Mouse (Mus musculus) hindbrain, postnatal 0 days (tissue): ENCODE measurements around the gene Shisal1. TPM values are rescaled to one million over a fixed set of nuclear protein-coding genes. Genes with fewer than 3 reads are reported as not detected.

ENCODE experiments used
- ATAC-seq: fragments of 200-750 bp; cut with Nextera tagmentation; 2 replicates; pipeline ENCODE4 v1.8.0; 2017; ENCODE audit warnings: mild to moderate bottlenecking, moderate TSS enrichment, moderate library complexity
- DNase-seq: peaks from one replicate; pipeline ENCODE4 v3.0.0-alpha.2; 2015; ENCODE audit warnings: low spot score
- H3K27ac ChIP-seq: fragments of 300-500 bp; sonication (generic); 2 replicates; pipeline ENCODE4 v1.5.1; 2014; ENCODE audit warnings: mild to moderate bottlenecking
- H3K27me3 ChIP-seq: fragments of 300-500 bp; sonication (generic); 2 replicates; pipeline ENCODE4 v1.6.1; 2014; ENCODE audit warnings: low read length, mixed read lengths; ENCODE audit not compliant: insufficient read depth
- H3K36me3 ChIP-seq: fragments of 300-500 bp; sonication (generic); 2 replicates; pipeline ENCODE4 v1.6.1; 2014; ENCODE audit warnings: low read length, mixed read lengths; ENCODE audit not compliant: insufficient read depth
- H3K4me1 ChIP-seq: fragments of 300-500 bp; sonication (generic); 2 replicates; pipeline ENCODE4 v1.6.1; 2014; ENCODE audit warnings: antibody characterized with exemption, low read length, mixed read lengths; ENCODE audit not compliant: insufficient read depth
- H3K4me2 ChIP-seq: fragments of 300-500 bp; sonication (generic); 2 replicates; pipeline ENCODE4 v1.6.1; 2014; ENCODE audit warnings: low read depth, mild to moderate bottlenecking, low read length, moderate library complexity, mixed read lengths
- H3K4me3 ChIP-seq: fragments of 300-500 bp; sonication (generic); 2 replicates; pipeline ENCODE4 v1.5.1; 2014; ENCODE audit warnings: low read length
- H3K9ac ChIP-seq: fragments of 300-500 bp; sonication (generic); replicated peaks from 2 replicates; pipeline ENCODE4 v1.6.1; 2014; ENCODE audit warnings: mild to moderate bottlenecking, low read length, moderate library complexity, mixed read lengths
- H3K9me3 ChIP-seq: fragments of 300-500 bp; sonication (generic); 2 replicates; pipeline ENCODE4 v1.6.1; 2016; ENCODE audit warnings: low read length, mixed read lengths
- CTCF ChIP-seq: IDR thresholded peaks from 2 replicates; pipeline ENCODE4 v1.5.1; 2016; ENCODE audit warnings: antibody characterized with exemption, control low read depth, low read depth
- WGBS: fragments of 180-500 bp; shearing (Covaris S2); extraction: QIAGEN DNeasy Blood & Tissue Kit; methylation state at CpG from one replicate; pipeline ENCODE4 v1.1.7; 2014; 5-methylcytosine and 5-hydroxymethylcytosine counted together
- polyA plus RNA-seq: library from polyadenylated mRNA; unstranded; fragments of >200 nt; fragmentation: Nextera tagmentation; extraction: Ambion mirVana; gene quantifications from 2 replicates; pipeline ENCODE4 v1.2.1, GENCODE M21; 2015
- total RNA-seq: library from RNA; depleted of rRNA; stranded (reverse); fragments of >200 nt; gene quantifications from 2 replicates; pipeline ENCODE4 v1.2.3, GENCODE M21; 2014; rRNA removed

Shisal1 gene
- total and polyA plus RNA-seq, 2 experiments from 2014 or later = 14.6 to 46.5 TPM

DNA sequence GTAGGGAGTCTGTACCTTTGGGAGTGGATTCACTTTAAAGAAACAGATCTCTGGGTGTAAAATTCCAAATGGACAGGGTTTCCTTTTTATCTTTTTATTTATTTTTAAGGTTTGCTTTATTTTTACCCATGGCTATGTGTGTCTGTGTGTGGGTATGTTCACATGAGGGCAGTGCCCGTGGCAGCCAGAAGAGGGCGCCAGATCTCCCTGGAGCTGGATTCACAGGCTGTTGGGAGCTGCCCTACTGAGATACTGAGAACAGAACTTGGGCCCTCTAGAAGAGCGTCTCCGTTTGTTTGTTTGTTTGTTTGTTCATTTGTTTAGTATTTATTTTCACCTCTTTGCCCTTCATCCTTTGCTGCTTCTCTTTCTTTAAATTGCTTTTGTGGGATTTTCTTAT is 98.1 kb downstream of the Shisal1 start:
- Histone ChIP-seq H3K9me3 (no peaks in the 10 kb centered on the region), H3K4me2 (no peak overlapping the region), H3K27me3 (no peaks in the 10 kb centered on the region), H3K4me3 (no peak overlapping the region), H3K27ac (no peak overlapping the region), H3K36me3 (no peaks in the 10 kb centered on the region), H3K4me1 (peaks cover 11% of the 10 kb centered on the region), H3K9ac (no peak overlapping the region)
- no peak for ATAC-seq
- DNase-seq = no peak
- TF ChIP-seq CTCF = peak; percentile 45
- WGBS = 95% methylated on average over 4 of the region's 4 CpGs

DNA sequence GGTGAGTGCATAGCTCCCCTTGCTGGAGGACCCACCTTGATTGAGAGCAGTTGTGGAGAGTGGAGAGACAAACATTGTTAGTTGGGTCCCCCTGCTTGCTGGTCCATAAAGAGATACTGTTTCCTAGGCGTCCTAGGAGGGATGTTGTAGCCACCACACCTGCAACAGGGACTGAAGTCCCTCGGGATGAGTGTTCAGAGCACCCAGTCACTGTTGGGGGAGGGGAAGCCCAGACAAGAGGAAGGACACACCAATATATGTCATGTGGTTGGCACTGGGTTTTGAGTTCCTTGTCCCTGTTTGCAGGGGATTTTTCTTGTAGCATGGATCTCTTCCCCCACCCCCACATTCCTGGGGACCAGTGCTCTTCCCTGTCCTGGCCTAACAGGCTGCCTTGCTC is 106.0 kb downstream of the Shisal1 start:
- 56% methylated on average over 2 of the region's 2 CpGs for WGBS
- Histone ChIP-seq H3K4me1 (no peaks in the 10 kb centered on the region), H3K9ac (no peak overlapping the region), H3K27me3 (no peaks in the 10 kb centered on the region), H3K27ac (no peak overlapping the region), H3K4me3 (no peak overlapping the region), H3K9me3 (no peaks in the 10 kb centered on the region), H3K4me2 (no peak overlapping the region), H3K36me3 (no peaks in the 10 kb centered on the region)
- no peak for TF ChIP-seq CTCF
- ATAC-seq (no peak), DNase-seq (no peak)

DNA sequence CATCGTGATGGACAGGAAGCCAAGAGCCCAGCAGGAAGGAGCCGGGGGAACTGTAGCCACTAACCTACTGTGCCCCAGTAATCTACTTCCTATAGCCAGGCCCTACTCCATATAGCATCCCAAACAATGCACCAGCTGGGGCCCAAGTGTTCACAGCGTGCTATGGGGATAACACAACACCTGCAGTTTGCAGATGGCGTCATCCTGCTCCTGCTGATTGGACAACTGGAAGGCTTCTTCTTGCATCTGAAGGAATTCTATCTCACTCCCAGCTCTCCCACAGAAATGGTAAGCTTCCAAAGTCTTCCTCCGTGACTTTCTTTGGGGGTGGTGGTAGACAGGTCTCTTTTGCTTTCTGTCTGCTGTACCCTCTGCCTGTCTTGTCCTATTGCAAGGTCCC is 109.3 kb downstream of the Shisal1 start:
- WGBS = 55% methylated on average over 5 of the region's 5 CpGs

DNA sequence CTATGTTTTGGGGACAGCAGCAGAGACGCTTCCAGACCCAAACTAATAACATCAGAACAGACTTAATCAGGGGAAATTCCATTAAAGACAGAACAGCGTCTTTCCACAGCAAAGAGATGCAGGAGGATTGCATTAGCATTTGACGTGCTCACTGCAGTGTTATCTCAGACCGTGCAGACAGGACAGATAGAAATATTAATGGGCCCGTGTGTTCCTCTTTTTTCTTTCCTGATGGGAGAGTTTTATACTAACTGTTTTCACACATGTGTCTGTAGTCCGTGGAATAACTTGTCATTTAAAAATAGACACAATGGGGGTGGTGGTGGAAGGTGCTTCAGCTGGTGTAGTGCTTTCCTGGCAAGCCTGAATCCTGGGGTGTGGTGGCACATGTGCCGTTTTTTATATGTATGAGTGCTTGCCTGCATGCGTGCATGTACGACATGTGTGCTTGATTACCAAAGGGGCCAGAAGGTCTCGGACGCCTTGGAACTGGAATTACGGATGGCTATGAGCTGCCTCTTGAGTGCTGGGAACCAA is 110.5 kb downstream of the Shisal1 start:
- Histone ChIP-seq H3K36me3 (no peaks in the 10 kb centered on the region), H3K4me1 (no peaks in the 10 kb centered on the region), H3K9ac (no peak overlapping the region), H3K9me3 (no peaks in the 10 kb centered on the region), H3K4me3 (no peak overlapping the region), H3K27ac (no peak overlapping the region), H3K4me2 (no peak overlapping the region), H3K27me3 (no peaks in the 10 kb centered on the region)
- 72% methylated on average over 12 of the region's 12 CpGs for WGBS
- ATAC-seq (no peak), DNase-seq (no peak)
- TF ChIP-seq CTCF = no peak

More for the DNA sequence above, 109.3 kb downstream of the Shisal1 start:
- Histone ChIP-seq H3K9me3 (no peaks in the 10 kb centered on the region), H3K36me3 (no peaks in the 10 kb centered on the region), H3K4me3 (no peak overlapping the region), H3K27me3 (no peaks in the 10 kb centered on the region), H3K4me1 (no peaks in the 10 kb centered on the region), H3K4me2 (no peak overlapping the region), H3K9ac (no peak overlapping the region), H3K27ac (no peak overlapping the region)
- DNase-seq (no peak), ATAC-seq (no peak)
- no peak for TF ChIP-seq CTCF

DNA sequence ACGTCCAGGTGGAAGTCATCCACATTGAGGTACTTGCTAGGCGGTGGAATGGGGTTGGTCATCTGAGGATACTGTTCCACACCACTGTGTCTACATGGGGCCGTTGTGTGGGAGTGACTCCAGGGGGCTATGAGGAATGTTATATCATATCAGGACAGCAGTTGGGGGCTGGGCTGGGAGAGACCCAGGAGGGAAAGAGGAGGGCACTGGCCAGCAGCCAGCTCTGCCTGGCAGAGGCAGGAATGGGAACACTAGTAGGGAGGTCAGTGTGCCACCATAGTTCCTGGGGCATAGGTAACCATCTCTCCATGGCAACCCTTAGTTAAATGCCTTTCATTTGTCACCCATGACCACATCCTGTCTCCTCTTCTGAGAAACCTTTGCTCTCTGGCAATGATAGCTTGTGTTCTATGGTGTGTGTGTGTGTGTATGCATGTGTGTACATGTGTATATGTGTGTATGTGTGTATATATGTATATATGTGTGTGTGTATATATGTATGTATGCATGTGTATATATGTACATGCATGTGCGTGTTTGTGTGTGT is 115.8 kb downstream of the Shisal1 start:
- Histone ChIP-seq H3K4me3 (no peak overlapping the region), H3K36me3 (no peaks in the 10 kb centered on the region), H3K9ac (no peak overlapping the region), H3K27me3 (no peaks in the 10 kb centered on the region), H3K4me2 (no peak overlapping the region), H3K4me1 (no peaks in the 10 kb centered on the region), H3K27ac (no peak overlapping the region), H3K9me3 (no peaks in the 10 kb centered on the region)
- no peak for DNase-seq
- no peak for TF ChIP-seq CTCF
- WGBS = 84% methylated on average over 4 of the region's 4 CpGs
- ATAC-seq = no peak

DNA sequence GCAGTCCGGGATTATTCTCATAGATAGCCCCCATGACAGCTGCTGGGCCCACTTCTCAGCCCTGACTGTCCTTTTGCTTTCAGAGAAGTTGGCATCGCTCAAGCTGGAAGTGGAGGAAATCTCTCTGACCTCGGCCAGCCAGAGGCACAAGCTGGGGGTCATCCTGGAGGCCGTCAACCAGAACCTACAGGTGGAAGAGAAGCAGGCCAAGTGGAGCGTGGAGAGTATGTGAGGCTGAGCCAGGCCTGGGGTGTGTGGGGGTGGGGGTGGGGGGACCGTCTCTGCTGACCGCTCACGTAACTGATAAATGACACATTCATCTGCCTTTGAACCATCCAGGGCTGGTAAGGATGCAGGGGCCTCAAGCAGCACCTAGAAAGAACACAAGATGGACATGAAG is 117.0 kb downstream of the Shisal1 start:
- H3K9me3 ChIP-seq = no peaks in the 10 kb centered on the region
- H3K4me1 ChIP-seq = no peaks in the 10 kb centered on the region
- no peak overlapping the region for H3K27ac ChIP-seq
- ATAC-seq (no peak), DNase-seq (no peak)
- no peak overlapping the region for H3K4me3 ChIP-seq
- 80% methylated on average over 8 of the region's 8 CpGs for WGBS
- no peaks in the 10 kb centered on the region for H3K36me3 ChIP-seq
- no peaks in the 10 kb centered on the region for H3K27me3 ChIP-seq
- TF ChIP-seq CTCF = no peak
- no peak overlapping the region for H3K4me2 ChIP-seq
- H3K9ac ChIP-seq = no peak overlapping the region

Other genes starting within 250 kb of the Shisal1 start
- 9.4 and 9.5 TPM in 2 replicates for gene Parvb, start 215.1 kb downstream of the Shisal1 start, total RNA-seq
- 4.3 and 6.2 TPM in 2 replicates for gene Parvb, start 215.1 kb downstream of the Shisal1 start, polyA plus RNA-seq
- 1.1 and 1.4 TPM in 2 replicates for gene Parvg, start 123.1 kb downstream of the Shisal1 start, total RNA-seq
- gene Parvg, start 123.1 kb downstream of the Shisal1 start, polyA plus RNA-seq = 1.8 and 1.9 TPM in 2 replicates
- gene Rtl6, start 110.7 kb upstream of the Shisal1 start, total RNA-seq = 77.9 and 80.7 TPM in 2 replicates
- 39.1 and 39.9 TPM in 2 replicates for gene Rtl6, start 110.7 kb upstream of the Shisal1 start, polyA plus RNA-seq
- gene Prr5, start 222.5 kb upstream of the Shisal1 start, total RNA-seq = 25.5 and 34.2 TPM in 2 replicates
- 33.2 and 36.6 TPM in 2 replicates for gene Prr5, start 222.5 kb upstream of the Shisal1 start, polyA plus RNA-seq